Mouse (Mus musculus) retina, embryonic 14.5 days (tissue): ENCODE results near the gene Itgae.

Source experiments
- DNase-seq: peaks from one replicate; pipeline ENCODE4 v3.0.0-alpha.2; 2015; ENCODE audit warnings: low spot score

The Itgae gene

DNA sequence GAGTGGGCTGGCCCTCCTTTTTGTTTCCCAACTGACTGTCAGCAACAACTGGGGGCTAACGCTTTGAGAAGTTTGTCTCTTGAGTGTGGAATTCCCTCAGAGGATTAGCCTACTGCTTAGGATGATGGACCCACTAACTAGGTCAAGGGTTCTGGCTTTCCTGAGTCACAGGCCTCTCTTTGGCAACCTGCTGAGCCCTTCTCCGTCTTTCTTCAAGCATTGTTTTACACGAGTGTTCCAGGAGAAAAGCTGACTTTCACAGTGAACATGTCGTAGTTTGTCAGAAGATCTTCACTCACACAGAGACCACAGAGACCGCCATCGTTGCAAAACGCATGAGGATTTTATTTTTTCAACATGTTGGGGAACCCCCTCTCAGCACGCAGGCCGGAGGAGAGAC, 57.8 kb downstream of the Itgae start:
- DNase-seq: no peak

DNA sequence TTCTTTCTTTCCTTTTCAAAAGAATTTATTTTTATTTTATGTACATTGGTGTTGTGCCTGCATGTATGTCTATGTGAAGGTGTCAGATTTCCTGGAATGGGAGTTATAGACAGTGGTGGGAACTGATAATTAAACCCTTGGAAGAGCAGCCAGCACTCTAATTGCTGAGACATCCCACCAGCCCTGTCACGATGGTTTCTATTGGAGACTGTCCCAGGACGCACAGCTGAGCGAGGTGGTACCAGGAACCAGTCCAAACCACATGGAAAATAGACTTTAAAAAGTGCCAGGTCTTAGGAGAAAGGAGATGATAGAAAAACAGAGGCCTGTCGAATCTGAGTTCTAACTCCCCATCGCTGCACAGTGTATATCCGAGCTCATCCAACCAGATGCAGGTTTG, 64.7 kb downstream of the Itgae start:
- DNase-seq: no peak

- DNase-seq: peak; percentile 60
These were observed 69.8 kb downstream of the Itgae start, which contains the start of gene P2rx5 for GRCm38 (mm10) chr11:73159957-73160810. TSS of gene P2rx5 (plus strand) at chr11:73160421.

DNA sequence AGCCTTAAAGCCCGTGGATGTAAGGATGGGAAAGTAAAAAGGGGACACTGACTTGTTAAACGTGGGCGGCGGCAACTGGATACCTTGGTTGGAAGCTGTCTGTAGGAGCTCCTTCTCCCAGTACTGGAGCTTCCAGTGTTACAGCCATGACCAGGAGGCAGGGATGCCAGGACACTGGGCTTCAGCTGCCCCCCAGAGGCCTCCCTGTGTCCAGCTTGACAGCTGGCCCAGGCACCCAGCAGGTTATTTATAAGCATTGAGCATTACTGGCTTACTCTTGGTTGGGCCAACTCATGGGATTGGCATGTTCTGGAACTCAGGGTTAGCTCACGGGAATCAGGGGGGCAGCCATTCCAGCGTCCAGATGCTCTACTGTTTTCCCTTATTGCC, 70.4 kb downstream of the Itgae start:
- DNase-seq: peak; percentile 29

- no peak for DNase-seq
These were observed 71.2 kb downstream of the Itgae start for GRCm38 (mm10) chr11:73161616-73162015.

GRCm38 (mm10) chr11:73162284-73162683, 71.9 kb downstream of the Itgae start:
- no peak for DNase-seq

GRCm38 (mm10) chr11:73168071-73168470, 77.7 kb downstream of the Itgae start:
- DNase-seq: no peak

DNA sequence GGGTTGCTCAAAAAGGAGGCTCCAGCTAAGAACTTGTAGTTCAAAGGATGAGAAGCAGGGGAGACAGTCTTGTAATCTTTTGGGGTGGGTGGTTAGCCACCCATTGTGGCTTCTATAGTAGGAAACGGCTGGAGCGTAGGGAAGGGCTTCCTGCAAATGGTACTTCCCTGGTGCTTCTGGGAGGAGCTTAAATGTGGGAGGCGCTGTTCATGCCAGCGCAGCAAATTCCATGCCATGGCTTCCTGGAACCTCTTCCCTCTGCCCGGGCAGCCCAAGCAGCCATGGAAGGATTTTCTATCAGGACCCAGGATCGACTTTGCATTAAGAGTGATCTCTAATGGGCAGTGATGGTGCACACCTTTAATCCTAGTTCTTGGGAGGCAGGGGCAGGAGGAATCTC, 78.2 kb downstream of the Itgae start:
- DNase-seq: no peak

DNA sequence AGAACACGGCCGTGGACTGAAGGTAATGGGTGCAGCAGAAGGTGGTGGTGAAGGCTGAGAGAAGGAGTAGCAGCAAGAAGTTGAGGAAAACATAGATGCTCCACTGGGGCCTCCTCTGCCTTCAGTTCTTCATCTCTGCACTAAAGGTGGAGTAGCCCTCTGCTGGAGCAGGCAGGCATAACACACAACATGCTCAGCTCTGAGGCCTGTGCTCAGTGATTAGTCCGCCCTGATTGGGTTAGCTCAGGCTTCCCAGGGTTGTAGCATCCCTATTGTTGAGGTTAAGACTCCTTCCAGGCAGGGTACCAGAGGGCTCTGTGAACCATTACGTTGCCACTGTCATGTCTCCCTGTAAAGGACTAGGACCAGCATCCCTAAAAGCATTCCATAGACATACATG, 78.8 kb downstream of the Itgae start:
- DNase-seq: peak; percentile 79

GRCm38 (mm10) chr11:73172186-73172585, 81.8 kb downstream of the Itgae start:
- no peak for DNase-seq

GRCm38 (mm10) chr11:73175612-73176011, 85.2 kb downstream of the Itgae start:
- DNase-seq: no peak

DNA sequence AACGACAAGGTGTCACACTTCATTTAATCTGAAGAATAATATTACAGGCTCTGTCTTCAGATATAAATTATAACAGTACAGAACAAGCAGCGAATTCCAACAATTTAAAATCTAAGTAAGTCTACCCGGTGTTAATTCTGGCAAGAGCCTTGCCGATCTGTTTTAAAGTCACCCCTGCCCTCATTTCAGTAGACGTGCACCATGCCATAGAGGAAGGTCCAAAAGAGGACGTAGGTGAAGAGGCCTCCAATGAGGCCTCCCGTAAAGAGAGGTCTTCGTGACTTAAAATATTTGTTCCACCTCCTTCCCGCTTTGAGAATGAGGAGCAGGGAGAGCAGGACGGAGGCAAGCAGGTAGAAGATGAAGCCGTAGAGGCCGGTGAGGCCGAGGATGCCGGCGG, 85.8 kb downstream of the Itgae start:
- peak; percentile 22 for DNase-seq

DNA sequence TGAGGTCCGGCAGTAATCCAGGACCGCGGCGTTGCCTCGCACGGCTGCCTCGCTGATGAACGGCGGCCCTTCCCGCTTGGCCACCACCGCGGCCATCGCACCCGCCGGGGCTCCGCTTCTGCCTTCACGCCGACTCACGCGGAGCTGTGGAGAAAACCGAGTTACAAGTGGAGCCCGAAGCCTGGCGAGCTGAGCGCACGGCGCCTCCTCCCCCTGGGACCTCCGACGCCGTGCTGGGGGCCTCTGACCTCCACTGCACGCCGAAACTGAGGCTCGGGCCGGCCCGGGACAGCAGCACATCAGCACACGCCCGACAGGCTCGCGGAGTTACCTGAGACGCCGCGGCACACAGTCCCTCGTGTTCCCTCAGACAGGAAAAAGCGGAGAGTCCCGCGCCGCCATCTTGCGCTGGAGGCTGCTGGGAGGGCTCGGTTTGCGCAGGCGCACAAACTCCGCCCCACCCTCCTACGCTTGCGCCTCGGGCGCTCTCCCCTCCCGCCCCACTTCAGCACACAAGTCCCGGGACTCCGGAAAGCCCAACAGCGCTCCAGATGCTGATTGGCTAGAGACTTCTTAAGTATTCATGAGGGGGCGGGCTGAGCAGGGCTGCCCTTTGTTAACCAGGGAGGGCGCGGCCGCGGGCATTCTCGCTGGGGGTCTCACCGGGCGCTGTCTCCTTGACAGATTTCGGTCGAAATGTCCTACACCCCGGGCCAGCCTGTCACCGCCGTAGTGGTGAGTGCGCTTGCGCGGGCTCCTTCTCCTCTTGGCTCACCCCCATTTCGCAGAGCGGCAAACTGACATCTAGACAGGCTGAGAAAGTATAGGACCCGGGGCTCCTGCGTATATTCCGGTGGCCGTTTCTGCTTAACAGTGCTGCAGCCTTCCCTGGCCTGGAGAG, 86.5 kb downstream of the Itgae start, which contains the start of the genes Emc6 and Tax1bp3:
Gene Emc6, minus strand, starts transcription at position 430 of the 901 bp plus-strand sequence.
Gene Tax1bp3, plus strand, starts transcription at position 476 of the 901 bp plus-strand sequence.
- DNase-seq: peak; percentile 98

DNA sequence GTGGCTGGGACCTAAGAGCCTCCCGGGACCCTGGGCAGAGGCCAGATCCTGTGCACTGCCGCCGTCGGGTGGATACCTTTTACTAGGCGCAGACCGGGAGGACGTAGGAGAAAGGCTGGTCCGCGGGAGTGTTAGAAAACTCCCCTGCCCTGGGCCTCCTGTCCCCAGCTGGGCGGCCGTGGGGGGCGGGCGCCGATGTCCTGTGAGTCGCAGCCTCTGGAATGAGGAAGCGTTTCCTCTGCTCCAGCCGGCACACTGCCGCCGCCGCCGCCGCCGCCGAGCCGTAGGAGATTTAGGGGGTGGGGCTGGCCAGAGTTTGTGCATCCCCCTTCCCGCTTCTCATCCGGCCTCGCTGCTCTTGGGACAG, 87.1 kb downstream of the Itgae start:
- DNase-seq: peak; percentile 77

- DNase-seq: no peak
These were observed 87.5 kb downstream of the Itgae start for GRCm38 (mm10) chr11:73177895-73178294.

DNA sequence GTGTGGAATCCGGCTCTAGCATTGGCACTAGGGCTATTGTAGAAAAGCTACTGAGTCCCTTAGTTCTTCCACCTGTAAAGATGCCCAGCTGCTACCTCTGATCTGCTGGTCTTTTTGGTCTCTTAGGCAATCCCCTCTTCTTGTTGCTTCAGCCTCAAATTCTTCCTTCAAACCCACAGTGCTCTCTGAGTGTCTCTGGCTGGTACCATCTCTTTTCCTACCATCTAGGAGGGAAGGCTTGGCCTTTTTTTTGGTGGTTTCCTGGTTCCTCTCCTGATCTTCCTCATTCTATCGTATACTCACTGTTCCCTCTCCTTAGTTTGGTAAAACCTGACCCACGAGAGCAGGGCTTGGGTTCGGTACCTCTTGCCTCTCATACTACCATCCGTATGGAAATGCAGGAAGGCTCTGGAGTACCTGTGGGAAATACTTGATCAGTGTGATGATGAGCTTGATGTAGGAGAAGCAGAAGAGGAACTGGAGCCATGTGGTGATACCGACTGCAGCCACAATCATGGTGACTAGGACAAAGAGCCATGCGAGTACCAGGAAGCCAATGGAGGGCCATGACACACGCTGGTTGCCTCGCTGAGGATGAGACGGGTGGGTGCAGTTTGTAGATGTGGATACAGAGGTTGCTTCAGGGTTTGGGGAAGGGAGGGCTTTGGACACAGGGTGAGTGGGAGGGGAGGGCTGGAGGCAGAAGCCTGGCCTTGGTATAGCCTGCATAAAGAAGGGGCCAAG, 95.7 kb downstream of the Itgae start:
- no peak for DNase-seq

DNA sequence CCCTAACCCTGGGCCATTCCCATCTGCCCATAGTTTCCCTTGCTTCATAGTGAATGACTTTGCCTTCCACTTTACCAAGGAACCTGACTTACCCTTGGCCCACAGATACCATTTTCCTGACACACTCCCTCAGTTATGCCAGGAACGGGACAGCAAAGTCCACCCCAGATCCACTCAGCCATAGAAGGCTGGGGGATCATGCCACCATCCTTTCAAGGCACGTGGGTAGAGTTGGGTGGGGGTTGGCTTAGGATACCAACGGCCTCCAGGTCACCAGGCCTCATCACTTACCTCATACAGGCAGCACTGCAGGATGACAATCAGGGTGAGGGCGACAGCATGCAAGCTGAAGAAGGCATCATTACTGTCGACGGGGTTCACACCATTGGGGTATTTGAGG, 96.8 kb downstream of the Itgae start:
- DNase-seq: no peak

GRCm38 (mm10) chr11:73193047-73193446, 102.7 kb downstream of the Itgae start:
- no peak for DNase-seq

- DNase-seq: no peak
These were observed 104.1 kb downstream of the Itgae start for GRCm38 (mm10) chr11:73194444-73194843.
